In the genomic region with DNA sequence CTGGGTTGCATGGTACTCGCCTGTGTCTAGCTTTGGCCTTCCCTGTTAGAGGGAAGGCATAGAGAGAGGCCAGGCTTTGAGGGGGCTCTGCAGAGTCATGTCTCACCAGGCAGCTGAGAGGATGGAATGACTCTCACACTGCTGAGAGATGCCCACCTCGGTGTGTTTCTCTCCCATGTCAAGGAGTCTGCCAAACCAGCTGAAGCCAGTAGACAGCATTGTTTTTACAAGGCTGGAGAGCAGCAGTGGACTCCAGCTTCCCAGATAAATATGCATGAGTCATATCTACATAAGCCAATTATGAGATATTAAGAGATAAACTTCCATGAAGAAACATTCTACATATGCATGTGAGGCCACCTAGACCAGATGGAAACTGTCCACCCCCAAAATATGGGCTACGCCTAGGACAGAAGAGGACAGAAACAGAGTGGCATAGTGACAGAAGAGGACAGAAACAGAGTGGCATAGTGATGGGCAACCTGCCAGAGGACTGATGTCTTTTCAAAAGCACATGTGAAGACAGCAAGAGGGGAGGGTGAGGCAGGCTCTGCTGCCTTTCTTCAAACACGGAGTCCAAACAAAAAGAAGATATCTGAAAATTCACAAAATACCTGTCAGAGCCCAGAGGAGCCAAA, we compare ENCODE assay signal across 21 mouse cellular contexts. TPM values are rescaled to one million over a fixed set of nuclear protein-coding genes. Genes with fewer than 3 reads are reported as not detected.
A peak's percentile ranks its signal among the peaks of the same experiment; 100 is the strongest.
DNase-seq lines count a peak whose midpoint lies in the region; ATAC-seq lines count a peak whose summit lies in the region.
"Had no signal": no experiment of that assay in that cellular context is flagged by ENCODE, and none has a peak within 500 bp of the region (broad histone marks: within the 10 kb centered on the region; RNA-seq: fewer than 3 reads in every experiment).

No protein-coding gene starts in this region.

- no peak overlapping the region for H3K27ac ChIP-seq in hindbrain, embryonic 15.5 days (replicated peaks)
- no peak overlapping the region for H3K27ac ChIP-seq in hindbrain, embryonic 10.5 days
- H3K27ac ChIP-seq: limb, embryonic 13.5 days; liver, embryonic 14.5 days; stomach, embryonic 15.5 days had no signal

- no peak overlapping the region for H3K4me3 ChIP-seq in hindbrain, embryonic 15.5 days
- H3K4me3 ChIP-seq in hindbrain, embryonic 10.5 days = no peak overlapping the region
- H3K4me3 ChIP-seq: limb, embryonic 13.5 days; myocyte; stomach, embryonic 15.5 days had no signal

- no peaks in the 10 kb centered on the region for H3K27me3 ChIP-seq in hindbrain, embryonic 15.5 days
- no peaks in the 10 kb centered on the region for H3K27me3 ChIP-seq in hindbrain, embryonic 10.5 days (ENCODE audit: insufficient read depth, poor library complexity, severe bottlenecking)
- H3K27me3 ChIP-seq: limb, embryonic 13.5 days; stomach, embryonic 15.5 days had no signal

- no peaks in the 10 kb centered on the region for H3K9me3 ChIP-seq in hindbrain, embryonic 15.5 days
- no peaks in the 10 kb centered on the region for H3K9me3 ChIP-seq in hindbrain, embryonic 10.5 days
- H3K9me3 ChIP-seq: limb, embryonic 13.5 days; stomach, embryonic 15.5 days had no signal

- H3K4me2 ChIP-seq in hindbrain, embryonic 15.5 days = no peak overlapping the region
- H3K4me2 ChIP-seq: limb, embryonic 13.5 days; stomach, embryonic 15.5 days had no signal

- DNase-seq in cerebellum, postnatal 10 days = peak; percentile 64 to 66
- no peak for DNase-seq in hindbrain, embryonic 10.5 days (ENCODE audit: low spot score)
- peak; percentile 39 for DNase-seq in 3134 (ENCODE audit: extremely low read depth, insufficient read length, low spot score)
- peak; percentile 73 for DNase-seq in NIH3T3 (ENCODE audit: low read depth)
- no peak for DNase-seq in layer of hippocampus, adult 11-12 months (ENCODE audit: low spot score)
- DNase-seq in left cerebral cortex, adult 18-20 months (ENCODE audit: low spot score in 2 of 2) = no peak
- DNase-seq: gastrocnemius, postnatal 14 days; heart, postnatal 10 days; kidney, adult 8-10 months; kidney, postnatal 25 days; layer of hippocampus, adult 9-11 months; retina, postnatal 1 day; spleen, adult 18-20 months had no signal

- no peak overlapping the region for H3K9ac ChIP-seq in hindbrain, embryonic 15.5 days
- H3K9ac ChIP-seq: limb, embryonic 13.5 days; liver, embryonic 14.5 days; stomach, embryonic 15.5 days had no signal

- no peaks in the 10 kb centered on the region for H3K36me3 ChIP-seq in hindbrain, embryonic 15.5 days
- H3K36me3 ChIP-seq in hindbrain, embryonic 10.5 days = no peaks in the 10 kb centered on the region
- H3K36me3 ChIP-seq: limb, embryonic 13.5 days; stomach, embryonic 15.5 days had no signal

- 58% methylated on average over 4 of the region's 4 CpGs for WGBS in hindbrain, embryonic 15.5 days
- 80% methylated on average over 4 of the region's 4 CpGs for WGBS in hindbrain, embryonic 10.5 days

- peaks cover 3% of the 10 kb centered on the region for H3K4me1 ChIP-seq in hindbrain, embryonic 15.5 days (replicated peaks)
- H3K4me1 ChIP-seq in hindbrain, embryonic 10.5 days (replicated peaks) = peaks cover 35% of the 10 kb centered on the region

- no peak for ATAC-seq in cerebellum, adult (ENCODE audit: insufficient number of reproducible peaks, low FRiP score, low TSS enrichment)
- peak; percentile 57; the same call in 1 of the 2 replicates for ATAC-seq in hindbrain, embryonic 15.5 days (ENCODE audit: low FRiP score, low read depth)
- ATAC-seq: inflammation-experienced regulatory T-cells, adult 6 months had no signal

RNA-seq across cellular contexts. Expression of gene Fam110a, which starts 23.4 kb away (rescaled TPM):
- 48.3 and 54.6 TPM in 2 replicates for polyA plus RNA-seq in hindbrain, embryonic 15.5 days (2015; fragmentation: Nextera tagmentation; extraction: Ambion mirVana)
- polyA plus RNA-seq in hindbrain, embryonic 10.5 days (2016; fragmentation: Nextera tagmentation; extraction: Ambion mirVana) = 99.4 and 149 TPM in 2 replicates
- total RNA-seq in left cerebral cortex, adult 18-20 months (2021) = 1 to 10 TPM; 7.4 to 7.6 TPM

RNA-seq across cellular contexts. Expression of gene Slc52a3, which starts 39.7 kb away (rescaled TPM):
- polyA plus RNA-seq in hindbrain, embryonic 15.5 days (2015; fragmentation: Nextera tagmentation; extraction: Ambion mirVana) = 1.4 and 1.7 TPM in 2 replicates
- 0.90 and 1.3 TPM in 2 replicates for polyA plus RNA-seq in hindbrain, embryonic 10.5 days (2016; fragmentation: Nextera tagmentation; extraction: Ambion mirVana)
- 1 to 10 TPM; 2.1 to 2.8 TPM for total RNA-seq in left cerebral cortex, adult 18-20 months (2021)

RNA-seq across cellular contexts. Expression of gene Angpt4, which starts 45.6 kb away (rescaled TPM):
- 0.26 and 0.34 TPM in 2 replicates for polyA plus RNA-seq in hindbrain, embryonic 15.5 days (2015; fragmentation: Nextera tagmentation; extraction: Ambion mirVana)
- polyA plus RNA-seq in hindbrain, embryonic 10.5 days (2016; fragmentation: Nextera tagmentation; extraction: Ambion mirVana) = 0.22 and 0.31 TPM in 2 replicates
- not detected for total RNA-seq in left cerebral cortex, adult 18-20 months (2021)
- total RNA-seq: neutrophil, adult 5-6 weeks had no signal
- polyA plus RNA-seq: inflammation-experienced regulatory T-cells, adult 6 months had no signal

Comparison
In these comparisons a context has a peak if more than half of its experiments do, and no peak if none do; other contexts are left out.
1. DNase-seq: peak in cerebellum, postnatal 10 days (2 of 2), 3134 (single experiment) and NIH3T3 (single experiment); none in hindbrain, embryonic 10.5 days (single experiment), layer of hippocampus, adult 11-12 months (single experiment) and left cerebral cortex, adult 18-20 months (0 of 2).